Mouse (Mus musculus) megakaryocyte, adult 5-6 weeks (primary cell): ENCODE measurements around the gene Ror1. TPM values are rescaled to one million over a fixed set of nuclear protein-coding genes. Genes with fewer than 3 reads are reported as not detected.

ENCODE experiments used
- ATAC-seq: 2 replicates; pipeline ENCODE4 v1.8.0; 2016; ENCODE audit warnings: mild to moderate bottlenecking, inconsistent platforms; ENCODE audit not compliant: poor library complexity, severe bottlenecking
- total RNA-seq, 2 experiments: library from RNA; stranded (forward) in 1 of 2; stranded (reverse) in 1 of 2; fragments of 153-499, 151-499 nt in 1 of 2; fragments of 221-1000, 200-1000 nt in 1 of 2; gene quantifications; 2 replicates each; pipeline versions ENCODE4 v1.2.3 to v1.2.4; 2015 to 2017

Gene Ror1
- total RNA-seq, 2 experiments from 2014 or later = 0.07 to 0.11 TPM

- ATAC-seq = no peak
Observed at GRCm38 (mm10) chr4:100154560-100155130, 59.1 kb downstream of the Ror1 start.

DNA sequence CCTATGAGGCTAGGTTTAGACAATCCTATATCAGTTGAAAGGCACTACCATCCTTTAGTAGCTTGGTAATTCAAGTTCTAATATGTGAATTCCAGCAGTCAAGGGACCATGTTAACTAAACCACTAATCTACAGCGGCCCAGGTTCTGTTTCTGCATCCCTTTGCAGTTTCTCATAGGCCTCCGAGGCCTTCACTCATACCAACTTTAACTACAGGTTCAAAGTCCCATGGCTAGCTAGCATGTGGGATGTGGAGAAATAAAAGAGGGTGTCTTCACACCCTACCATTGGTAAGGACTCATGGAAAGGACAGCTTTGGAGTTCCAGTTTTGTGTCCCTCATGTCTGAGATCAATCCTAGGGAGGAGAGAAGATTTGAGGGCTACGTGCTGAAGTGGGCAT lies 60.1 kb downstream of the Ror1 start:
- no peak for ATAC-seq

DNA sequence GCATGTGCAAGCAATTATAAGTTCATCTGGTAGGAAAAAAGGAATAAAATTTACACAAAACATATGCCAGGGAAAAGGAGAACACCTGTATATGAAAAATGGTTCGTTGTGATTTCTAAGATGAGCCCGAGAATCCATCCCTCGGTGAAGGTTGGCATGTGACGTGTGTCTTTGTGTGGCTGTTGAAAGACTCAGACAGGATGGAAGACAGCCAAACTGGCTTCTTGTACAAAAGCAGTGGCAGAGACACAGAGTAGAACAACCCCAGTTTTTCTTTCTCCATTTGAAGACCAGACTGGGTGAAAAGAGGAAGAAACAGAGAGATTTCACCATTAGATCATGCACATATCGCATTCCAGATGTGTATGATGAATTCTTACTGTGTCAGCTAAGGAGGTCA lies 62.8 kb downstream of the Ror1 start:
- no peak for ATAC-seq

- ATAC-seq = no peak
Observed at GRCm38 (mm10) chr4:100160156-100160555, 64.6 kb downstream of the Ror1 start.

GRCm38 (mm10) chr4:100165790-100166189 lies 70.2 kb downstream of the Ror1 start:
- ATAC-seq = no peak

DNA sequence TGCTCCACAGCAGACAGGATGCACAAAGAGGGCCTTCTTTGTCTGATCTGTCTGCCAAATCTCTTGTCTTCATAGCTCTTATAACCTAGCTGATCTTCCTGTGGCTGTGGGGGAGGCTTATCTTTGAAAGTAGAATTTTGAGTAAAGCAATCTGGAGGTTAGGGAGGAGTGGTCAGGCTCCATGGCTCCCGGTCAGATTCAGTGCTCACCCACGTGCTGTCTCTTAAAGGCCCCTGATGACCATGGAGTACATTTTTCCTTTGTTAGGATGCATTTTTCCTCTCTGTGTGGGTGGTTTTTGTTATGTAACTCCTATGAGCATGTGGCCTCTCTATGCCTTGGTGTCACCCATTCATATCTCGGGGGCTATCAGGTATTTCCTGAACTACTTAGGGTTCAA lies 71.3 kb downstream of the Ror1 start:
- ATAC-seq = no peak

GRCm38 (mm10) chr4:100169683-100170082 lies 74.1 kb downstream of the Ror1 start:
- ATAC-seq = no peak

- ATAC-seq = no peak
Observed at GRCm38 (mm10) chr4:100170161-100170650, 74.6 kb downstream of the Ror1 start.

DNA sequence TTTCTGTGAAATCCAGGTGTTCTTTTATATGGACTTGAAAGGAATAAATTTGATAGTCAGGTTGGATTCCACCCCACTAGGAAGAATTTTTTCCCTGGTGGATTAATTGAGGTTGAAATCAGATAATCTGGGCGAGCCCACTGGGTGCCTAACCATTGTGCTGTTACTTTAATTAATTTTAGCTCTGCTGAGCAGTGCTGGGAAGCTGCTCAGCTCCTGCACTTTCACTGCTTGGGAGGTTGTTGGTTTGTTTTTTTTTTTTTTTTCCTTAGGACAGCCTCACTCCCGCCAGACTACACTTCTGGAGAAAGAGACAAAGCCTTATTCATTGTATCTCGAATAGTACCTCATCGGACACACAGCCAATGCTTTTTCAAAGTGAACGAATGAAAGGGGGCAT lies 75.2 kb downstream of the Ror1 start:
- no peak for ATAC-seq

- ATAC-seq = no peak
Observed at GRCm38 (mm10) chr4:100171483-100171898, 75.9 kb downstream of the Ror1 start.

GRCm38 (mm10) chr4:100175594-100175993 lies 80.0 kb downstream of the Ror1 start:
- ATAC-seq = no peak

DNA sequence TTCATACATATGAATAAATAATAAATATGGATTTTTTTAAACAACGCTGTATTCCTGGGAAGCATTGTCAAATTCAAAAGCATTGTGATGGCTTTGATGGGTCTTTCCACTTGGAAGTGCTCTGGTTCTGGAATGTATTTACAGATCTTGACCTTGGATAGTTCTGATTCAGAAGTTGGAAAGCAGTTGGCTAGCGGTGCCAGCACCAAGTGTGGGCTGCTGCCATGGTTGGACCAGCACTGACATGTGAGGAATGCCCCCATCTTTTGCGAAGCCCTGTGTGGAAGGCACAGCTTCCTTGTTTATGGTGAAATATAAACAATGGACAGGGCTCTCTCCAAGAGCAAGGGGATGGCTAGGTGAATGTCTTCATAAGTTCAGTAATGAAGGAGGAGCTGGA lies 82.7 kb downstream of the Ror1 start:
- no peak for ATAC-seq

DNA sequence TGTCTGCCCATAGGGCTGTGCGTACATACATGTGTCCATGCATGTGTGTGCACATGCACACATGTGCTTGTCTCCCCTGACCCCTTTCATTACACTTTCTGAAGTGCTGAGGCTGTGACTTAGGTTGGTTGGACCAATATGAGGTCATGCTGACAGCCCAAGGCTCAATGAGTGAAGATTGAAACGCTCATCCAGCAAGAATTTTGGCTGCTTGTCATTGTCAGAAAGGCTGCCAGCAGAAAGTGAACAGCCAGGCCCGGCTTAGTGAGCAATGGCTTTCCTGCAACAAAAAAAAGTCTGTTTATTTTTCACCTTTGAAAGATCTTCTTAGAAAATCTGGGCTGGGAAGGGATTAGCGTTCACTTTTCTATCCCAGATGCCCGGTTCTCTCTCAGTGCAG lies 86.1 kb downstream of the Ror1 start:
- ATAC-seq = no peak

DNA sequence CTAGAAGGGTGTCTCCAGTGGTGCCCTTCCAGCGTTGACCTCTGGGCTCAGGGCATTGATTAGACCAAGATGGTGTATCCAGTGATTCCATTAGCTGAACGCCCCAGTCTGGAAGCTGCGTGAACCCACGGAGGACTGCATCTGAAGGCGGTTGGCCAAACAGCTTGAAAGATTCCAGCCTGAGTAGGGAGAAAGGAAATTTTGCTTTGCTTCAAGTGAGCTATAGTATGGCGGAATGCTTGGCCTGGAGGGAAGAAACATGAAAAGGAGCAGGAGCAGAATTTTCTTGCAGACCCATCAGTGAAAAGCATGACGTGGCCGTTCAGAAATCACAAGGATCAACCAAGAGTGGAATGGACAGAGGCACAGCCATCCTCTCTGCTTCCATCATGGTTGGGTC lies 91.2 kb downstream of the Ror1 start:
- ATAC-seq = no peak

GRCm38 (mm10) chr4:100187563-100188200 lies 92.1 kb downstream of the Ror1 start:
- no peak for ATAC-seq

GRCm38 (mm10) chr4:100188201-100188699 lies 92.7 kb downstream of the Ror1 start:
- ATAC-seq = no peak

GRCm38 (mm10) chr4:100191483-100191882 lies 95.9 kb downstream of the Ror1 start:
- ATAC-seq = no peak

DNA sequence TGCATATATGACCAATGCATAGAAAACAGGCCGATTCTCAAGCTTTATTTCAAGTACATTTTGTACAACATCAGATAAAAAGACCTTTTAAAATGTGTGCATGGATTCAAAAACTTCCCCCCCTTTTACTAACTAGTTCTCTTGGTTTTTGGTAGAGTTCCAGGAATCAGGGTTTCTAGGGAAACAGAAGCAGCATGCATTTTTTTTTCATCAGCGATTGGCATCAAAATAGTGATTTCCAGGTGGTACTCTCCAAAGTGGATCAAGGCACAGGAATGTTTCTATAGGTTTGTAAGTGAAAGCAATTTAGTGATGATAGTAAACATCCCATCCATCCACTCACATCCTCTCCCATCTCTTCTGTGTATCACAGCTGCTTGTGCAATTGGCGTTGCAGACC lies 98.5 kb downstream of the Ror1 start:
- no peak for ATAC-seq

DNA sequence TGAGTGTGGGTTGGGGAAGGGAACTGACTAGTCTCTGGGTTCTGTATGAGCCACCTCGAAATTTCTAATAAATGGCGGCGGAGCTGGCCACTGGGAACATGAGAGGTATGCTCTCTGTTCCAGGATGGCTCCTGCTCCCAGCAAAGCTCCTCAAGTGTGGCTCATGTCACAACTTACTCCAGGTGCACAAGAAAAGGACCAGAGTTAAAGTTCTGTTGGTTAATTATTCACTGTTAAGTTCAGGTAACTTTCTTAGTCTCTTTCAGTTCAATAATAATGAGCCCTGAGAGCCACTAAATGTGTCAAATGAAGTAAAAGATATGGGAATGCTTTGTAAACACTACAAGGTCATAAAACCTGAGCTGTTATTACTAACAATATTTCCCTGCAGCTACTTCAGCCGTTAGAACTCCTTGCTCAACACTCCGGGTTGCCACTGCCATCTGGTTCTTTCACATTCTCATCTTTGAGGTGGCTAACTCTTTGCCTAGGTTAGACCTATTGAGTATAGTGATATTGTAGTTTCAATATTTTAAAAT lies 100.7 kb downstream of the Ror1 start:
- ATAC-seq = no peak

DNA sequence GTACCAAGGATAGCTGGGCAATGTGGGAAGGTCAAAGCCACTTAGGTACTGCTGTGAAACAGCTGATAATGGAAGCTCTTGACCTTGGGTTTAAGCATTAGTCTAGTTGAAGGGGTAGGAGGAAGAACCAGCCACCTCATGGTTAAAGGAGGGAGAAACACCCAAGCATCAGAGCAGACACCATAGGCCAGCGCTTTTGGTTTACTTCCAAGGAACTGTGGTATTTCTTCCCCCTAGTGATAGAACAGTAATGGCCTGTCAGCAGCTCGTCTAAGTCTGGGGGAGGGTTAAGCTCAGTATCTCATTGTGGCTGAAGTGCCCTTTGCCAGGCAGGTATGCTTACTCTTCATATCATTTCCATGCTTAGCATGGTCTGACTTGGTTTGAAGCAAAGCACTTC lies 102.7 kb downstream of the Ror1 start:
- ATAC-seq = no peak

GRCm38 (mm10) chr4:100201322-100201721 lies 105.7 kb downstream of the Ror1 start:
- ATAC-seq = no peak

GRCm38 (mm10) chr4:100203066-100203465 lies 107.5 kb downstream of the Ror1 start:
- no peak for ATAC-seq
